Mouse (Mus musculus): ENCODE results near the gene Ptpn1. TPM values are rescaled to one million over a fixed set of nuclear protein-coding genes. Genes with fewer than 3 reads are reported as not detected.
A peak's percentile ranks its signal among the peaks of the same experiment; 100 is the strongest.

Gene Ptpn1
- total RNA-seq, 2 experiments from 2014 or later: 62.6 to 63.3 TPM

DNA sequence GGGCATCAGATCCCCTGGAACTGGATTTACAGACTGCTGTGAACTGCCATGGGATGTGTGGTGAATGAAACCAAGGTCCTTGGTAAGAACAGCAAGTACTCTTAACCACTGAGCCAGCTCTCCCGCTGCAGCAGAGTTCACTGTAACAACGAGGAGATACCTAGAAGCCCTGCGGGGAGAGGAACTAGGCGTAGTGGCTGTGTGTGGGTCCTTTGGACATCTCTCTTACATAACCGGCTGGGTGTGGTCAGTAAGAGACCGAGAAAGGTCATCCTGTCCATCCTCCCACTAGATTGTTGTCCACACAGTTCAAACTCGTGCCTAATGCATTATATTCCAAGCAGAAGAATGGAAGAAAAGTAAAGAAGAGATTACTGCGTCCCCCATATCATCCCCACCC lies 10.0 kb upstream of the Ptpn1 start:
- no peak for DNase-seq

DNA sequence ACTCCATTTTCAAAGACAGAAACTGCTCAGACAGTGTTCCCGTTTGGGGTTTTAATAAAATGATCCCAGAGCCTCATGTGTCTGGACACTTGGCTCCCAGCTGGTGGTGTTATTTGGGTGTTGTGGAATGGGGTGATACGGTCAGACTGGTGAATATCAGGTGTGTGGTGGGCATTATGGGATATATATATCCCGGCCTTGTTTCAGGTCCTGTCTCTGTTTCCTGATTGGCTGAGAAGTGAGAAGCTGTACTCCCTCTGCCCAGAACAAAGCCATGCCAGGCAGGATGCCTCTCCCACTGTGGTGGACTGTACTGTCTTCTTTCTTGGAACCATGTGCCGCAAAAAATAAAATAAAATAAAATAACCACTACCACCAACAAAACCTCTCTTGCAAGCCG lies 7.8 kb upstream of the Ptpn1 start:
- no peak for DNase-seq

DNA sequence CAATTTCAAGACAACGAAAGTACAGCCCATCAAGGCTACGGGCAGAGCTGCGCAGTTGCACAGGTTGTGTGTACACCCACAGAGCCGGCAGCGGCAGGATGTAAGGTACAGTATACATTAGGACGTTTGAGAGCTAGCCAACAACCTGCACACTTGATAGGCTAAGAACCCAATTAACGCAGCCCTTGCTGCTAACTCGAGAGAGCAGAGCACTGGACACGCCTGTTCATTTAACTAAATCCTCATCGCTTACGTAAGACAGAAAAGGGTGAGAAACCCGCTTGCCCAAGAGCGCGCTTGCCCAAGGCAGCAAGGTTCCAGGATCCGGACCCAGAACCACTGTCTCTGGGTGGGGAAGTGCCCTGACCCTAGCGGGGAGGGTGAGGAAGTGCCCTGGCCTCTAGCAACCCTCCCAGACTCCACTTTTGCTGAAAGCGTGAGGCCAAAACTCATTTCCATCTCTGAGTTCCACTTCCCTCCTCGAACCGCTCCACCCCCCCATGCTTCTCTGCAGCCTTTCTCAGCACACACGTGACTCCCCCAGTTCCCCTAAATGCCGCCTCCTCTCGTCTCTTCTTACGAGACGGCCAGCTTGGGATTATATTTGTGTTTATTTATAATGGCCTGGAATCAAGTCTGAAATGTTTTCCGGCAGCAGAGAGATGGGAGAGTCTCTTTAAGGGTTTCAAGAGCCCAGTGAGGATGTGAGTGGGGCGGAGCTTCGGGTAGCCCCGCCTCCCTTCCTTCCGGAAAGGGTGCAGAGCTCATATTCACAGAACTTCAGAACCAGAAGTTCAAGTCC lies 6.9 kb upstream of the Ptpn1 start:
- DNase-seq: peak; percentile 73 to 81

DNA sequence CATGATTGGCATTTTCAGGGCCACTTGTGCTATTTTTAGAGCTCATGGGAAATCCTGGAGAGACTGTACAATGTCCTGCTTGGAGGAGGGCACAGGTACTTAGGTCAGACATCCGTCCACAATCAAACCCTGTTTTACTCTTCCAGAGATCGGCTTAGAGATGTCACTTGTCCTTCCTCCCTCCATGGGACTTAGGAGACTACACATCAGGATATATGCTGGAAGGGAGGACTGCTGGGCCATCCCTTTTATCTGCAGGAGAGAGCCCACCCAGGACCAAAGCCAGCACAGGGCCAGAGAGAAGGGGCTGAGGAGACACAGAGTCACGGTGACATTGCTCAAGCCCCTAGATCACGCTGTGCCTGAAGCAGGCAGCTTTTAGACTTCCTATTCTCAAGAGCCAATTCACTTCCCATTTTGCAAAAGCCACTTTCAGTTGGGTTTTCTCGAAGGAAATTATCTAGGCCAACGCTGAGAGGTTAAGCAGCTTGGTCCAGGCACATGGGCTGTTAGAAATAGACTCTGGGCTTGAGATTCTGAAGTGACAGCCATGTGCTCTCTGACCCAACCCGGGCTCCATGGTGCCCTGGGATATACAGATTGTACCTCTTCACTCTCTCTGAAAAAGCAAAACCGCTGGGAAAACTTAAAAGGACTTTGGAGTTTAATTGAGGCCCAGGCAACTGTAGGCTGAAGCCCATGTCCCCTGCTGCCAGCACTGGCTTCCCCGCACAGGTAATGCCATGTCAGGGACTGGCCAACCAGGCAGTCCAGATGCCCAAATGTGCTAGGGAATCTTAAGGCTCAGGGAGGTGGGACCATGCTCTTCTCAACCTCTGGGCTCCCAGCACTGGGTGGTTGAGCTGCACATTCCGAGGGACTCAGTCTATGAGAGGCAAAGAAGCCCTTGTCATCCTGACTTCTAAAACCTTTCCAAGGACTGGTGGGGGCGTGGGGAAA lies 5.7 kb upstream of the Ptpn1 start:
- no peak for DNase-seq

DNA sequence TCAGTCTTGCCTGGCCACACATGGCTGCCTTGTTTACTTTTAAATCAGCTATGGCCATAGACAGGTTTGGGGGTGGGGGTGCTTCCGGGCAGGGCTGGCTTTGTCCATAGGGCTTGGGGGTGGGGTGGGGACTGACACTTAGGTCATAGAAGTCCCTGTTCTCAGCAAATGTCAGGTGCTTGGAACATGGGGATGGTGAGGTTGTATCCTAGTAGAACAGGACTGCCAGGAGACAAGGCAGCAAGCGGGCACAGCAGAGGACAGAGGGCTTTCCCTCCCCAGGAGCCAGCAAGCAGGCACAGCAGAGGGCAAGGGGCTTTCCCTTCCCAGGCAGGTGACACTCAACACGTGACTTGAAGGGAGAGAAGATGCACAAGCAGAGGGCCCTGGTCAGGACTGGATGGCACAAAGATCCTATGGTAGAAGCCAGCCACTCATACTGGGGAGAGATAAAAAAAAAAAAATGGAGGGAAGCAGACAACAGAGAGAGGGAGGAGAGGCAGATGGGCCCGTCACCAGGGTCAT lies 3.8 kb upstream of the Ptpn1 start:
- DNase-seq: no peak

DNA sequence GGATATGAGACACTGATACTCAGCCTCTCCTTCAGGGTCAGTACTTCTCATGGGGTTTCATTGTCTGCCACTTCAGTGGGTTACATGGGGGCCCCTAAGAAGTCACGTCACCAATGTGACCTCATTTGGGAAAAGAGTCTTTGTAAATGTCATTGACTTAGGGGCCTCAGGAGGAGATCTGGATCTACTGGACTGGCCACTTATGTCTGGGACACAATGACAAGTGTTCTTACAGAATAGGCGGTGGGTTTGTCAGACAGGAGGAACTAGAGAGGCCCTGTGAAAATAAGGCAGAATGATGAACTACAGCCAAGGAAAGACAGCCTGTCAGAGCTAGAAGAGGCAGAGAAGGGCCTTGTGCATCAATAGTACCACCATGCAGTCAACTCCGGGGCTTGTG lies 2.9 kb upstream of the Ptpn1 start:
- DNase-seq: no peak

DNA sequence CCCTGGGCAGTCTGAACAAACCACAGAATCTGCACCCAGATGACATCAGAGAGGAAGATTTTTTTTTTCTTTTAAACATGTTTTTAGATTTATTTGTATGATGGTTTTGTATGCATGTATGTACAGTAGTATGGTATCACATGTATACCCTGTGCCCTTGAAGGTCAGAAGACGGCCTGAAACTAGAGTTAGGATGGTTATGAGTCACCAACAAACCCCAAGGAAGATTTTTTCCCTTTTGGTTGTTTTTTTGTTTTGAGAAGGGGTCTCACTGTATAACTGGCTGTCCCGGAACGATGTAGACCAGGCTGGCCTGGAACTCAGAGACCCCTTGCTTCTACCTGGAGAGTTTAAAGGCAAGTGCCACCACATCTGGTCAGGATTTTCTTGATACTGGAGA lies 882 bp upstream of the Ptpn1 start:
- no peak for DNase-seq

DNA sequence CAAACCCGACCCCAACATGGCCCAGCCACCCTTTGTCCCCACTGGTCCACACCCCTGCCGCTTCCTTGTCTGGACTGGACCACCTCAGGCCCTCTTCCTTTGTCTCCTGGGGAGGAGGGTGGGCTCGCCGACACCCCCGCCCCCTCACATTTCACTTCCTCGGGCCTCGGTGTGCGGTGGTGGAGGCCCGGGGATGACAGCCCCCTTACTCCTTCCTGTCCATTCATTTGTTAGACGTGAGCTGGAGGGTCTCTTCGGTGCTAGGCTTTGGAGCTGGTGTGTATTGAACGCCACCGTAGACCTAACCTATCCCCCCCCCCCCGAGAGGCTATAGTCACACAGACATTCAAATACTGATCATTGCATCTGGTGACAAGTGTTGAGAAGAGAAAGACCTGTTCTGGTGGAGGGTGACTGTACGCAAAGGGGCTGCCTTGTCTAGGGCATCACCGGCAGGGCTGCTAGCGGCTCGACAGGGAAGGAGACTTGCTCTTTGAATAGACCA lies 922 bp downstream of the Ptpn1 start:
- no peak for DNase-seq

DNA sequence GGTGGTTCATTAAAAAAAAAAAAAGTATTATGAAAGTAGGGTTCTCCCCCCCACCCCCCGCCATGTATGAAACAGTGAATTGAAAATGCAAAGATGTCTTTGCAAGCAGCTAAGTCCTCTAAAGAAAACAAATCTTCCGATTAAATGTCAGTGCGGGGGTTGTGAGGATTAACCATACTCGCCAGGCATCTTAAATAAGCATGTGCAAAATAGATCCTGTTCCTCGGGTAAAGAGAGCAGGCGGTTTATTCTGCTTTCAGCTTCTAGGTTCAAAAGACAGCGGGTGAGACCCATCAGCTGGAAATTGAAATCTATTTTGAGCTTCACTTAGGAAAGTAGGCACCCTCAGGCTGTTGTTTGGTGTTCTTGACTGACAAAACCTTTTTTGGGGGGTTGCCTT lies 1.5 kb downstream of the Ptpn1 start:
- no peak for DNase-seq

DNA sequence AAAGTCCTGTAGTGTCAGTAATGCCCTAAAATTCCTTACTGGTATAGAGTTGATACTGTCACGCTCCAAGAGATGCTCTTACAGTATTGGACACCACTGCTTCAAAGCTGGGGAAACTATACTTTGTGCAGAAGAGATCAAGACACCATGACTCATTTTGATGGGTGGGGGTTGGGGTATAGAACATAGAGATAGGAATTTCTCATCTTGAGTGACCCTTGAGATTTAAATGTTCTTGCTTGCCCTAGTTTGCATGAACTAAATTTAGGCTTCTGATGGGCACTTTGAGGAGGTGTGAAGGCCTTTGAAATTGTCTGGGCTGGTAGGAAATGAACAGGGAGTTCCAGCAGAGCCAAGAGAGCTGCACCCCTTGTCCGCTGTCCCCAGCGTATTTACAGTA lies 4.1 kb downstream of the Ptpn1 start:
- no peak for DNase-seq

DNA sequence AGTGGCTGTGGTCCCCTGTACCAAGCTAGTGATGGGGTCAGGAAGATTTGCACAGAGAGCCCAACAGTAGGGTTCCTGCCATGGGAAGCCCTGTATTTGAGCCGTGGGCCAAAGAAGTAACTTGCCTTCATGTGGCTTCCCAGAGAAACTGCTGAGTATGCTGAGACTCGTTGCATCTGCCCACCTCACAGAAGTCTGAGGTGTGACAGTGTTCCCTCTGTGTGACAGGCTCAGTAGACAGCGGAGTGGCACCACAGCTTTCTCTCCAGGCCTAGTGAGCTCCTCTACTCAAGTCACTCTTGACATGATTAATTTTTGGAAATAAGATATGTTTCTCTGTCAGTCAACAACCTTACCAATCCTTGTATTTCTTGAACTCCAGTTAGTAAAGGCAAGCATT lies 6.9 kb downstream of the Ptpn1 start:
- no peak for DNase-seq

DNA sequence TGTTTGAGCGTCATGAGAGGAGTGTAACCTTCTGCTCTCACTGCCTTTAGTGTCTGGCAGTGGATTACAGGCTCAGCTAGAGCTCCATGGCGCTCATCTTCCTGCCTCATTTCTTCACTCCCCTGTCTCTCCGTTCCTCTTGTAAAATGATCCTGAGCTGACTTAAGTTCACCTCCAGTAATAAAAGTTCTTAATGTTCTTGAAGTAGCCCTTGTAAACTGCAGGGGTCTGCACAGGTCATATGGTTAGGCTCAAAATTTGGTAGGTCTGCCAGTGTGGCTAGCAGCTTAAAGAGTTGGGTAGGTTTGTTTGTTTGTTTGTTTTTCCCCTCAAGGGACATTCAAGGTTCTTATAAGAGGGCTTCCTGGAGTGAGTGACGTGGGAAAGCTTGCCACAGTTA lies 7.3 kb downstream of the Ptpn1 start:
- DNase-seq: no peak

DNA sequence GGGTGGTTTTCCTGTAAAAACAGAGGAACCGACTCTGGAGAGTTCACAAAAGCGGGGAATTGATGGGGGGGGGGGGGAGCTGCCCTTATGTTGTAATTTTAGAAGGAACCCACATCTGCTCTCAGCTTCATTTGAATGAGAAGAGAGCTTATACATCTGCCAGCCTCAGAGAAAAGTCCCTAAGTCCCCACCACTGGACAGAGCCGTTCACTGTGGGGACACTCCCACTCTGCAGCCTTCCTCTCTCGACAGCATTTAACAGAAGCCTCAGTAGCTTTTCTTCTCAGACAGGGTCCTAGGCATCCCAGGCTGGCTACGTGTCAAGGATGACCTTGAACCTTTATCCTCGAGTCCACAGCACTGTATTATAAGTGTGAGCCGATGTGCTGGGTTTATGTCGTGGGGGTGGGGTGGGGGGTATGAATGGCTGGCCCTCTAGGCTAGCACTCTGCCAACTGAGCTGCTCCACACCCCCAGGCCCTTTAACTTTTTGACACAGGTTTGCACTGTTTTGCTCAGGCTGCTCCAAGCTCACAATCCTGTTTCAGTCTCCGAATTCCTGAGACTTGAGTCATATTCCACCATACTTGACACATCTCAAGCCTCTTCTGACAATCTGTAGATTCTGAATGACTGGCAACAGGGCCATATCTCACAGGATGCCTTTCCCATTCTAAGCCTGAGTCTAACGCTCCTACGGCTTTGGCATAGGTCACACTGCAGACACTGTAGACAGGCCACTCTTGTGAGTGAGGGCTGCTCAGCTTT lies 8.0 kb downstream of the Ptpn1 start:
- DNase-seq: no peak

DNA sequence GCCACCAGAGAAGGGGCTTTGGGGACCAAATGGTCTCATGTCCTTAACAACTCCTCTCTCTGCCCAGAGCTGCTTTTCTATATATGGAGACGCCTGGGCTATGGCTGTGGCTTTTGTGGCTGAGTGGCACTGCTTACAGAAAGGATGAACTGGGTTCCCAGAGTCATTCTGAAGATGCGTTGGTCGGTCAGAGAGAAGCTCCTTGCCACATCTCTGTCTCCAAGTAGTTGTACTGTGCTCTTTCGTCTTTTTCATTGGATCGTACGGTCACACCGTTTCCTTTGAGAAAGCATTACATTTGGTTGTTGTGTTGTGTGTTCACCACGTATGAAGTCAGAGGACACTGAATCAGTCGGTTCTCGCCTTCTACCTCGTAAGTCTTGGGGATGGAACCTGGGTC lies 8.8 kb downstream of the Ptpn1 start:
- no peak for DNase-seq

DNA sequence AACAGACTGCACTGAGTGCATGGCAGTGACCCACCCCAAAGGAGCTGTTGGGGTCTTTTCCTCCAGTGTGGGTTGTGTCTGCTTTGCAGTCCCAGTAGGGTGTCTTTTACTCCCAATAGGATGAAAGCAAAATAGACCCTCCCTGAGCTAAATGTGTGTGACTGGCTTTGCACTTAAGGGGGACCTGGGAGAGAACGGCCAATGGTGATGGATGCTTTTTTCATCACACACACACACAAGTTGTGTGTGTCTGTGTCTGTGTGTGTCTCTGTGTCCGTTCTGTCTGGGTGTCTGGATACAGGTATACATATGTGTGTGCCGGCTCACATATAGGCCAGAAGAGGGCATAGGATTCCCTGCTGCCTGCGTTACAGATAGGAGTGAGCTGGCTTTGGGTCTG lies 9.5 kb downstream of the Ptpn1 start:
- DNase-seq: no peak

DNA sequence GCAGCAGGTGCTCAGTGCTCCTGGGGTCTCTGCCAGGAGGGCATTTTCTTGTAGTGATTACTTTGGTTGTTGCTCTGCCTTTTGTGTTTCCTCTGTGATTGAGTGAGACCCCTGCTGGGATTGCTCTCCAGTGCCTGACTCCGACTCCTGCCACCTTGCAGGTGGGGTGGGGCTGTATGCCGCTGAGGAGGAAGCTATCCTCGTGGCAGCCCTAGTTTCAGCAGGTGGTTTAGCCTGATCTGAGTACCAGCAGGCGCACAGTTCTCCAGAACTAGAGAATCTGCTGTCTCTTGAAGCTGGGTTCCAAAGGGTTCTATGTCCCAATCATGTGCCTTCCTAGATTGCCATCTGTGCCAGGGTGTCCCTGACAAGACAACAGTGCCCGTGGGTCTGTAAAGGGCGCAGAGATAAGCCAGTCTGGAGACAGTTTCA lies 9.9 kb downstream of the Ptpn1 start:
- DNase-seq: no peak

DNA sequence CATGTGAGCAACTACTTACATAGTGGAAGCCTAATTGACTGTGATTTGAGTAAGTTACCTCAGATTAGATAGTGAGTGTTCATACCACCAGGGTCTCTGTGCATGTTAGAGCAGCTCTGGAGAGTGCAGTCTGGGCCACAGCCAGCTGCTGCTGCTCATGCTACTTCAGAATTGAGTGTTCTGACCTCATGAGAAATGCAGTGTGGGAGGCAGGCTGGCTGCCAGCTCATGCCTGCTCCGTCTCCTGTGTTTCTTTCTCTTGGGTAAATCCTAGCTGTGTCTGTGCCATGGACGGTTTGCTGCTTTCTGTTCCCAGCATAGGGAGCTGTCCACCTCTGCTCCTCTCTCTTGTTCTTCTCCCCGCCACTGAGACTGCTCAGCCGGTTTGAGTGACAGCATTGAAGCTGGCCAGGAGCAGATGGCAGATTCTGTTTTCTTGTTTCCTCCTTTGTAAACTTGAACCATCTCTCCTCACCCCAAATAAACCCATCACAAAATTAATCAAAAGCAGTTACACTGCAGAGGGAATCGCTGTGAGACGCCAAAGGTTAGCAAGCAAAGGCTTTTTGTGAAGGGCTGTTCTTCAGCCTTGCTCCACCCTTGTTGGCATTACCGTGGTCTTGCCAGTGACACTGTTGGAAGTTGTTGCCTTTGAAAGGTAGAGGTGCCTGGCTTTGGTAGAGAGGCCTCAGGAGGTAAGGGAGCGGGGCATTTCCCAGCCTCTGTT lies 10.5 kb downstream of the Ptpn1 start:
- DNase-seq: peak; percentile 43 to 66

DNA sequence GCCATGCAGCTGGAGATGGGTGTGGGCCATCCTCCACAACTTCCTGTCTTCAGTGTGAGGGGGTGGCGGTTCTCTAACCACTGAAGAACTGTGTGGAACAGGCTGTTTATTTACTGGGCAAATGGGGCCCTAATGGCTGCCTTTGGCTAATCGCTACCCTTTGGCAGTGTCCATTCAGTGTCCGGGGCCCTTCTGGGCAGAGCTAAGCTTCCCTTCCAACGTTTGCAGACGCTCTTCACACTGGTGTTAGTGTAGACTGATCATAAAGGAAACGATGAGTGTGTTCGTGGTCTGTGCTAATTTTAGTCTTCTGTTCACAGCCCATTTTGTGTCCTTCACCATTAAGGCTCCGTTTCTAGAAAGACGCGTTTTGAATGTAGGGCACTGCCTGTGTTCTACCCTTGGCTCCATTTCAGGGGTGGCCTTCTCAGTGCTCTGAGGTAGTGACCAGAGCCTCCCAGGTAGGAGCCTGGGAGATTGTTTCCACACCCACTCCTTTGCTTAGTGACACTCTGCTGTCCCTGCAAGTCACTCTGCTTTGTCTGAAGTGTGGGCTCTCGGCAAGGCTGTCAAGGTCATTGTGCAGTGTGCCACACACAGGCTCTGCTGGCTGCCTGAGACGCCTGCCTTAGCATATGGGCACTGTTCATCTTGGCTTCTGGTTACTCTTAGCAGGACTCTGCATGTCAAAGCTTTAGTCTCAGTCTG lies 11.2 kb downstream of the Ptpn1 start:
- DNase-seq: no peak

DNA sequence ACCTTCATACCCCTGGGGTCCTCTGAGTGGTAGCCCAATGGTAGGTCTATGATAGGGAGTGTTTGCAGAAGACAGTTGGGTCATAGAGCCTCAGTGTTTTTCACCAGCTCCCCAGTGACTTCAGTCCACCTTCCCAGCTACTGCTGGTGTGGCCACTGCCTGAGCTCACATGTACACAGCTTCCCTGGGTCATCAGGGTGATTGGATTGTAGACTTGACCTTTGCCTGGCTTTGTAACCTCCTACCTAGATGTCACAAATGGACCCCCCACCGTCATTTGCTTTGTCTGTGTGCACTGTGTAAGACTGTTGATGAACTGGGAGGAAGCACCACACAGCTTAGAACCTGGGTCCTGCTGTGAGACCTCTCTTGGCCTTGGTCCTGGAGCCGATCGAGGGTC lies 12.3 kb downstream of the Ptpn1 start:
- DNase-seq: no peak

DNA sequence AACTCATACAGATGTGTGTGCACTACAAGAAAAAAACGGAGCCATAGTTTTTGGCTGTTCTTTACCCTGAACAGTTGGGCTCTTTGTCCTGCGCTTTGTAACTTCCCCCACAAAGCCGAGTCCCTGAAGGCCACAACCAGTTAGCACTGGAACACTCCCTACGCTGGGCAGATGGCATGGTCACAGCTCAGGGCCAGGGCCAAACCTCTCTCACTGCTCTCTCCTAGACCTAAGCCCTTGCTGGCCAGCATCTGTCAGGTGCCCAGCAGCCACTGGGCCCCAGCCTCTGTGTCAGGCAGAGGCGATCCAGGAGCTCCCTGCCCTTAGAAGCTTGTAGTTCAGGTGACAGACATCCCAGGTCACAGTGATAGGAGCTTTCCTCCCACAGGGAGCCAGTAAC lies 13.6 kb downstream of the Ptpn1 start:
- DNase-seq: no peak

DNA sequence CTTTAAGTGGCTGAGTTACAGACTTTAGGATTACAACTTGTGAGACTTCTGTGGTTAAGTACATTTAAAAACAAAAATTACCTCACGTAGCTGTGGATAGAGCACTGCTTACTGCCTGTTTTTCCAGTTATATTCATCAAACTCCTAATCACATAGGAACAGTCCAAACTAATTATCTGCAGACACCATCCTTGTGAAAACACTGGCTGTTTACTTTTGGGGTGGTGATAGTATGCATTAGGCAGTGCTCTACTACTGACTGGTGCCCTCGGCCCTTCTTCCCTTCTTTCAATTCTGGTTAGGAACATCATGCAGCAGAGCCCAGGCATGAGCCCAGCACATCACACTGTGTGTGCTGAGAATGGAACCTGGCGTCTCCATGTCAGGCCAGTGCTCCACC lies 15.4 kb downstream of the Ptpn1 start:
- no peak for DNase-seq

All from layer of hippocampus, postnatal 36 days (tissue).